Mouse (Mus musculus): Measurements from ENCODE around the gene Syngr1.

Syngr1 gene

GRCm38 (mm10) chr15:80145397-80145796, 54.3 kb downstream of the Syngr1 start:
- DNase-seq (ENCODE audit: low read depth, low spot score), result no peak

DNA sequence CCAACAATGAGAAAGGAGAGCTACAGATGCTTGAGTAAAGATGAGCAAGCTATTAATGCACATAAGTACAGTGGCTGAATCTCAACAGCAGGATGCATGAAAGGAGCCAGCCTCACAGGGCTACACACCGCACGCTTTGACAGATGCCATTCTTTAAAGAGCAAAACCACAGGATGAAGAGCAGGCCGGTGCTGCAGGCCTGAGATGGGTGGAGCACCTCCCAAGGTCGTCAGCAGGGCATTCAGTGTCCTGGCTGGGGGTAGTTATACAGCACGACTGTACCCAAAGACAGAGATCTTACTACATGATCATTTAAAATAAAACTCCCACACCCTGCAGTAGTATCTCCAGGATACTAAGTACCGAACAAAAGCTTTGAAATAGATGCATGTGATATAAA, 55.0 kb downstream of the Syngr1 start:
- no peak for DNase-seq (ENCODE audit: low read depth, low spot score)

DNA sequence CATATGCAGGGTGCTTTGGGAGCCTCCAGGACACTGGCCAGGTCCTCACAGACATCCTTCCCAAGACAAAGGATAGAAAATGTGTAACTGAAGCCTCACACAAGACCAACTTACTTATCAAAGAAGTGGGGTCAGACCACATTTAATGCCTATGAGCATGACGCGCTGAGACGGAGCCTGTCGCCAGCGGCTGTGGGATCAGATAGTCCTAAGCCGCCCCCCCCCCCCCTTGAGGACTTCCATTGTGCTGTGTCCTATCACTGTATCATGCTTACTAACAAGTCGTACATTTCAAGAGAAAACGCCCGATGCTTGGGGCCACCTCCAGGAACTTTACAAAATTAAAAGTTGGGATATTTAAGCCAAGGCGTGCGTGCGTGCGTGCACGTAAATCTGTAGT, 56.0 kb downstream of the Syngr1 start:
- no peak for DNase-seq (ENCODE audit: low read depth, low spot score)

- DNase-seq (ENCODE audit: low read depth, low spot score), result no peak
Measured at GRCm38 (mm10) chr15:80147511-80147910, 56.4 kb downstream of the Syngr1 start.

- DNase-seq (ENCODE audit: low read depth, low spot score), result no peak
Measured at GRCm38 (mm10) chr15:80148565-80148964, 57.4 kb downstream of the Syngr1 start.

- DNase-seq (ENCODE audit: low read depth, low spot score), result peak; percentile 81
Measured at GRCm38 (mm10) chr15:80149517-80149916, 58.4 kb downstream of the Syngr1 start.

GRCm38 (mm10) chr15:80152663-80153062, 61.5 kb downstream of the Syngr1 start:
- DNase-seq (ENCODE audit: low read depth, low spot score), result no peak

DNA sequence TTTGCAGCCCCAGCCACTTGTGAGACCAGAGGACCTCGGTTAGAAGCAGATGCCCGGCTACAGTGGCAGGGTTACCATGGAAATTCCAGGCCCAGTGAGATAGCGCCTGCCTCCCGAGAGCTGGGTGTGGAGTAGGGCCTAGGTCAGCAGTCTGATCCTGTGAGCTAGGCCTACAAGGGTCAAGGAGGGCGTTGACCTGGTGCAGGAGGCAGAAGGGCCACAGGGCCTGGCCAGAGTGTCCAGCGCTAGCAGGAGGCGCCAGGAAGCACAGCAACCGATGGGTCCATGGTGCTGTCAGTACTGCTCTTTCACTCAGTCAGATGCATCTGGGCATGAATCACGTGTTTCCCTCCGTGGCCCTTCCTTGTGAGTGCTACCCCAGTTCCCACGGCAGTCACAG, 62.6 kb downstream of the Syngr1 start:
- no peak for DNase-seq (ENCODE audit: low read depth, low spot score)

DNA sequence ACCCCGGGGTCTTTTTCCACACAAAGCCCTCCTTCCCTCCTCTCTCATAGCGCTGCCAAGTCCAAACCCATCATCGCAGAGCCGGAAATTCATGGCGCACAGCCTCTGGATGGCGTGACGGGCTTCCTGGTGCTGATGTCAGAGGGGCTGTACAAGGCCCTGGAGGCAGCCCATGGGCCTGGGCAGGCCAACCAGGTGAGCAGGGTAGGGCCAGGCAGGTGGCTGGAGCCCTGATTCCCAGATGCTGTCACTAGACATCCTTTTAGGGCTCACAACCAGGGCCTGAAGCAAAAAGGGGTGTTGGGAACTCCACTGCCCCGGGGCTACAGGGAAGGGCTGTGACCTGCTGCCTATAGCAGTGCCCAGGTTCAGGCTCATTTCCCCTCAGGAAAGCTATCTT, 64.6 kb downstream of the Syngr1 start:
- no peak for DNase-seq (ENCODE audit: low read depth, low spot score)

GRCm38 (mm10) chr15:80157197-80157943, 66.2 kb downstream of the Syngr1 start:
- no peak for DNase-seq (ENCODE audit: low read depth, low spot score)

DNA sequence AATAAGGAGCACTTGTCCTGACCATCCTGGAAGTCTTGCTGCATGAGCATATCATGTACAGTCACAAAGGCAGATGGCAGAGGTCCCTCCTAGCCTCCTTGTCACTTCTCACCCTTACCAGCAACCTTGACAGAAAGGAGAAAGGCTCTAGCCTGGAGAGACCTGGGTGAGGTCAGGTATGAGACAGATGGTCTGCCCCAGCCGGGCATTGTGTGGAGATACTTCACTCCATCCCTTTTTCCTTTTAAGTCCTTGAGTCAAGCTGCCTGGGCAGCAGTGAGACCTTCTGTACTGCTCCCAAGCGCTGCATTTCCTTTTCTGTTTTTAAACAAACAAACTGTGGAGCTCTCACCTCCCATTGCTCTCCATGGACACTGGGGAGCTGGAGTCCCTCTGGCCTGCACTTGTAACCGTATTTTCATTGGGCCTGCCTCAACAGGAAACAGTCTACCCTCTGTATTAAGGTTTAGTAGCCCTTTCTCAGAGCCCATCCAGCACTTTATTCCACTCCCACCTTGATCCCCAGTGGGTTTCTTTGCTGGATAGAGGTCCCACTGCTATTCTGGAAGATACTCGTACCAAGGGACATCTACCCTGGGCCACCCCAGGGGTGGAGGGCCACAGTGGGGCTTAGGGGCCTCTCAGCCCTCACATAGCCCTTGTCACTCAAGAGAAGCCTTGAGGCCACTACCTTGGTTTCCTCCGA, 67.0 kb downstream of the Syngr1 start:
- no peak for DNase-seq (ENCODE audit: low read depth, low spot score)

- no peak for DNase-seq (ENCODE audit: low read depth, low spot score)
Measured at GRCm38 (mm10) chr15:80158707-80159090, 67.6 kb downstream of the Syngr1 start.

DNA sequence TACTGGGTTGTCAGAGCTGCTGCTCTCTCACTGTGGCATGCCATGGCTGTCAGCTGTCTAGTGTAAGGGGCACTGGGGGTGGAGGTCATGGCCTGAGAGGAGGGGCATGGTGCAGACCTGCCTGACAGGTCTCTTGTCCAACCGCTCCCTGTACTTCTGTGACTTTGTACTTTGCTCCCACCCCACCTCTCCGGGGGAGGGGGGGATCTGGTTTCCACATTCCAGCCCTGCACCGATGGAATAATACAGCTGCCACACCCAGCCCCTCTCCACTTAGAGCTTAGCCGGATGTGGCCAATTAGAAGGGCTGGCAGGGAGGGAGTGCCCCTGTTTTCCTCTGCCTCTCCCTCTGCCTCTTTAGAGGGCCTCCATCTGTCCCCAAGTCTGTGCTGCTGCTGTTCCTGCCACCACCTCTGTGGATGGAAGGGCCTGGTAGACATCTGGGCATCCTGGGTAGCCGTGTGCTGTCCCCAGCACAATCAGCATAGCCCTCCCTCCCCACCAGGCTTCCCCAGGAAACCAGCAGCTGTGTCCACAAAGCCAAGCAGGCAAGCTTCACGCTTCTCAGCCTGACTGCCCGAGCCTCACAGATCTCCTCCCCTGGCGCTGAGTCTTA, 68.3 kb downstream of the Syngr1 start:
- DNase-seq (ENCODE audit: low read depth, low spot score), result no peak

DNA sequence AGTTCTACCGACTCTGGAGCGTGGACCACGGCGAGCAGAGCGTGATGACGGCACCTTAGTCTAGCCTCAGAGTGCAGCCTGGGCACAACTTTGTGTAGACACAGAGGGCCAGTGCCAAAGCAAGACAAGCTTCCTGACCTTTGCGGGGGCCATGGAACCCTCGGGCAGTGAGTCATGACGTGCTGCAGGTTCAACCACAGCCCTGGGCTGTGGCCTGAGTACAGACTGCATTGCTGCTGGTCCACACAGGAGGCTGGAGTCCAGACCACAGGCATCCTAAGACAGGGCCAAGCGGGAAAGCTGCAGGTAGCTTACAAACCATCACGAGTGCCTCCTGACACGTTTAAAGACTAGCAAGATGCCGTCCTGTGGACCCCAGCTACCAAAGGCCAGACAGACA, 69.1 kb downstream of the Syngr1 start:
- no peak for DNase-seq (ENCODE audit: low read depth, low spot score)

- no peak for DNase-seq (ENCODE audit: low read depth, low spot score)
Measured at GRCm38 (mm10) chr15:80160726-80161125, 69.6 kb downstream of the Syngr1 start.

- no peak for DNase-seq (ENCODE audit: low read depth, low spot score)
Measured at GRCm38 (mm10) chr15:80161199-80161598, 70.1 kb downstream of the Syngr1 start.

GRCm38 (mm10) chr15:80162401-80162964, 71.3 kb downstream of the Syngr1 start:
- DNase-seq (ENCODE audit: low read depth, low spot score), result no peak

DNA sequence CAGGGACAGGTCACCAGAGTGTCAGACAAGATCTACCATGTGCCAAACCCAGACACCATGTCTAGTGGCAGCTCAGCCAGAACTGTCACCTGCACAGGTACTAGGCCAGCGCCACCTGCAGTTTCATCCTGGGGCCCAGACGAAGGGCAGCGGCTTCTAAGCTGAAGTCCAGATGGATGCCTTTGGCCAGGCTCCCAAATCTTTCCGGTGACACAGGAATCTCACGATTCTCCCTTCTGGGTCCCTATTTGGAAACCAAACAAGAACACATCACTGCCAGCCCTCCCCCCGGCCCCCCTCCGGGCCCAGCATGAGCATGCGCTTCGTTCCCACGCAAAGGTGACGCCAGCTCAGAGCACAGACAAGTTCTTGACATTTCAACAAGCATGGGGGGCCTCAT, 72.1 kb downstream of the Syngr1 start:
- DNase-seq (ENCODE audit: low read depth, low spot score), result no peak

DNA sequence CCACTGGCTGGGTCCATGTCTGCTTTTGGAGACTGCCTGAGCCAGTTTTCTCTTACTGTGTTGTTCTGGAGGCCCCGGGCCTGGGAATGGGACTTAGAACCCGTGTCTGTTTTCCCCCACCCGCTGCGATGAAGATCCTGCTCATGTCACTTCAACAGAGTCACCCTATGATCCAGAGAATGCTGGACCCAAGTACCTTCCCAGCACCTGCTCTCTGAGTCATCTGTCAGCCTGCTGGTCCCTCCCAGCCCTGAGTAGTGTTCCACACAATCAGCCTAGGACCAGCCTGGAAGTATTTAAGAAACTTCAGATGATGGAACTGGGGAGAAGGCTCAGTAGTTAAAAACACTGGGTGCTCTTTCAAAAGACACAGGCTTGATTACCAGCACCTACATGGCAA, 72.6 kb downstream of the Syngr1 start:
- no peak for DNase-seq (ENCODE audit: low read depth, low spot score)

- DNase-seq (ENCODE audit: low read depth, low spot score), result no peak
Measured at GRCm38 (mm10) chr15:80165396-80165795, 74.3 kb downstream of the Syngr1 start.

Measured in CD4-positive helper T cell, adult 2 months (primary cell).